Comparison of ENCODE assay signal across 10 mouse cellular contexts in the genomic region with DNA sequence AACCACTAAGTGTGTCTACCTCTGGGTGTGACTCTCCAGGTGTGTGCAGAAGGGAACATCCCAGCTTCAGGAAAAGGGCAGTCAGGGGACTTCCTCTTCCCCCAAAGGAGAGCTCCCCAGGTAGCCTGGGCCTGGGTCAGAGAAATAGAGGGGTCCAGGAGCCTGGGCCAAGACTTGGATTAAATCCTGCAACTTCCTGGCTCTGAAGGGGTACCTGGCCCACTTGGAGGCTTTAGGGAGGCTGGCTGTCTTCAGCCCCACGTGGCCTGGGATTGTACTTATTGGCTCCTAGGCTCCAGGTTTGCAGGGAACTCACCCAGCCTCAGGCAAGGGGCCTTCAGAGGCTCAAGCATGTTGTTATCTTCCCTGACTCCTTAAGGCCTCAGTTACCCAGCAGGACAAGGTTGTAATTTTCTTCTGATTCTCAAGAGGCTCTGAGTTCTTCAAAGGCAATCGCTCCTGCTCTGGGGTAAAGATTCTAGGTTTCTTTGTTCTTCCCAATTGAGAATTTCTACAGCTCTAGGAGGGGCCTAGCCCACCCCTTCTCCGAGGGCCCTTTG. TPM values are rescaled to one million over a fixed set of nuclear protein-coding genes. Genes with fewer than 3 reads are reported as not detected.
A peak's percentile ranks its signal among the peaks of the same experiment; 100 is the strongest.
DNase-seq lines count a peak whose midpoint lies in the region; ATAC-seq lines count a peak whose summit lies in the region.
"Had no signal": no experiment of that assay in that cellular context is flagged by ENCODE, and none has a peak within 500 bp of the region (broad histone marks: within the 10 kb centered on the region; RNA-seq: fewer than 3 reads in every experiment).

No protein-coding gene starts in this region.

- peaks cover 93% of the 10 kb centered on the region for H3K4me1 ChIP-seq in erythroblast, embryonic 14.5 days (ENCODE audit: control insufficient read depth)
- peaks cover 45% of the 10 kb centered on the region for H3K4me1 ChIP-seq in lung, embryonic 15.5 days
- no peaks in the 10 kb centered on the region for H3K4me1 ChIP-seq in intestine, embryonic 14.5 days (replicated peaks; ENCODE audit: control insufficient read depth, insufficient read depth, low read length)

- no peaks in the 10 kb centered on the region; the same call in 1 of the 2 replicates for H3K9me3 ChIP-seq in erythroblast, embryonic 14.5 days (ENCODE audit: control insufficient read depth, low read length)
- H3K9me3 ChIP-seq in lung, embryonic 15.5 days = no peaks in the 10 kb centered on the region
- no peaks in the 10 kb centered on the region for H3K9me3 ChIP-seq in intestine, embryonic 14.5 days (ENCODE audit: control insufficient read depth, low read length)
- H3K9me3 ChIP-seq: embryonic facial prominence, embryonic 13.5 days had no signal

- 40% methylated on average over 3 of the region's 3 CpGs for WGBS in lung, embryonic 15.5 days
- WGBS in intestine, embryonic 14.5 days = 40% methylated on average over 3 of the region's 3 CpGs

- ATAC-seq in erythroblast, adult 5-6 weeks (replicated peaks; ENCODE audit: low FRiP score, poor library complexity, severe bottlenecking) = no peak
- ATAC-seq in lung, embryonic 15.5 days (ENCODE audit: borderline replicate concordance, extremely low read depth, low FRiP score, low TSS enrichment) = no peak; the same call in 1 of the 2 replicates
- ATAC-seq in intestine, embryonic 14.5 days (replicated peaks; ENCODE audit: low FRiP score, low TSS enrichment, low read depth) = no peak
- ATAC-seq in megakaryocyte-erythroid progenitor cell, adult 5-6 weeks (replicated peaks; ENCODE audit: low FRiP score, low TSS enrichment, poor library complexity, severe bottlenecking) = 0 out of 2 replicates have a peak, but pooled peaks have one; percentile 3

- H3K36me3 ChIP-seq in erythroblast, embryonic 14.5 days (ENCODE audit: control insufficient read depth) = peaks cover 44% of the 10 kb centered on the region
- no peaks in the 10 kb centered on the region for H3K36me3 ChIP-seq in lung, embryonic 15.5 days
- no peaks in the 10 kb centered on the region for H3K36me3 ChIP-seq in intestine, embryonic 14.5 days (ENCODE audit: control insufficient read depth, insufficient read depth, low read length)
- H3K36me3 ChIP-seq: embryonic facial prominence, embryonic 13.5 days had no signal

- peak overlapping the region; percentile 13; the same call in 1 of the 2 replicates for H3K4me2 ChIP-seq in lung, embryonic 15.5 days
- no peak overlapping the region for H3K4me2 ChIP-seq in intestine, embryonic 14.5 days (ENCODE audit: low read length)
- H3K4me2 ChIP-seq: embryonic facial prominence, embryonic 13.5 days had no signal

- H3K27me3 ChIP-seq in erythroblast, embryonic 14.5 days (ENCODE audit: control insufficient read depth) = no peaks in the 10 kb centered on the region
- H3K27me3 ChIP-seq in lung, embryonic 15.5 days = no peaks in the 10 kb centered on the region
- H3K27me3 ChIP-seq in intestine, embryonic 14.5 days (replicated peaks; ENCODE audit: control insufficient read depth, insufficient read depth, low read length) = no peaks in the 10 kb centered on the region
- H3K27me3 ChIP-seq: embryonic facial prominence, embryonic 13.5 days had no signal

- no peak overlapping the region for H3K9ac ChIP-seq in lung, embryonic 15.5 days
- no peak overlapping the region for H3K9ac ChIP-seq in intestine, embryonic 14.5 days (ENCODE audit: low read length)
- H3K9ac ChIP-seq: embryonic facial prominence, embryonic 13.5 days had no signal

- DNase-seq in lung, postnatal 4 days = no peak
- no peak for DNase-seq in intestine, embryonic 14.5 days (ENCODE audit: low spot score)
- DNase-seq in cerebellum, postnatal 36 days = no peak
- no peak for DNase-seq in T-cell, adult 2 months (ENCODE audit: low spot score)
- DNase-seq: gastrocnemius, postnatal 36 days had no signal

- H3K4me3 ChIP-seq in erythroblast, embryonic 14.5 days (replicated peaks) = peak overlapping the region; percentile 67
- no peak overlapping the region for H3K4me3 ChIP-seq in lung, embryonic 15.5 days
- no peak overlapping the region for H3K4me3 ChIP-seq in intestine, embryonic 14.5 days (ENCODE audit: low read depth, low read length)
- H3K4me3 ChIP-seq: embryonic facial prominence, embryonic 13.5 days had no signal

- H3K27ac ChIP-seq in lung, embryonic 15.5 days = peak overlapping the region; percentile 88
- peak overlapping the region; percentile 60; the same call in 1 of the 2 replicates for H3K27ac ChIP-seq in intestine, embryonic 14.5 days (ENCODE audit: low read depth)
- H3K27ac ChIP-seq: embryonic facial prominence, embryonic 13.5 days had no signal

RNA-seq across cellular contexts. Expression of gene Zdhhc19, which starts 12.5 kb away (rescaled TPM):
- polyA plus RNA-seq in erythroblast, embryonic 14.5 days (2012) = not detected in 2 replicates
- total RNA-seq in erythroblast, adult 5-6 weeks (2015; ENCODE audit: low replicate concordance) = not detected in 2 replicates
- total RNA-seq in erythroblast, adult 5-6 weeks (2017; ENCODE audit: low replicate concordance) = not detected in 2 replicates
- polyA plus RNA-seq in lung, embryonic 15.5 days (2015; fragmentation: Nextera tagmentation; extraction: Ambion mirVana) = not detected in 2 replicates
- polyA plus RNA-seq in intestine, embryonic 14.5 days (2014; fragmentation: Nextera tagmentation; extraction: Ambion mirVana) = 0.20 TPM in 1 of 2 replicates, not detected in the other
- 1.2 TPM in 1 of 2 replicates, not detected in the other for total RNA-seq in megakaryocyte-erythroid progenitor cell, adult 5-6 weeks (2014; fragmentation: Nextera tagmentation)
- total RNA-seq in megakaryocyte-erythroid progenitor cell, adult 5-6 weeks (2017) = not detected in 2 replicates
- total RNA-seq: gastrocnemius, postnatal 36 days had no signal
- polyA plus RNA-seq: embryonic facial prominence, embryonic 13.5 days had no signal

RNA-seq across cellular contexts. Expression of gene Slc51a, which starts 20.9 kb away (rescaled TPM):
- not detected in 2 replicates for polyA plus RNA-seq in erythroblast, embryonic 14.5 days (2012)
- total RNA-seq in erythroblast, adult 5-6 weeks (2015; ENCODE audit: low replicate concordance) = not detected in 2 replicates
- not detected in 2 replicates for total RNA-seq in erythroblast, adult 5-6 weeks (2017; ENCODE audit: low replicate concordance)
- 0.08 and 0.39 TPM in 2 replicates for polyA plus RNA-seq in lung, embryonic 15.5 days (2015; fragmentation: Nextera tagmentation; extraction: Ambion mirVana)
- polyA plus RNA-seq in intestine, embryonic 14.5 days (2014; fragmentation: Nextera tagmentation; extraction: Ambion mirVana) = 42.2 and 46.0 TPM in 2 replicates
- 2.7 TPM in 1 of 2 replicates, not detected in the other for total RNA-seq in megakaryocyte-erythroid progenitor cell, adult 5-6 weeks (2014; fragmentation: Nextera tagmentation)
- 0.53 and 1.3 TPM in 2 replicates for total RNA-seq in megakaryocyte-erythroid progenitor cell, adult 5-6 weeks (2017)
- total RNA-seq: gastrocnemius, postnatal 36 days had no signal

Comparison
In these comparisons a context has a peak if more than half of its experiments do, and no peak if none do; other contexts are left out.
1. RNA of gene Slc51a, which starts 20.9 kb away (polyA plus RNA-seq): 42.2 to 46.0 TPM in intestine, embryonic 14.5 days; 0.08 to 0.39 TPM in lung, embryonic 15.5 days and not detected in erythroblast, embryonic 14.5 days; every median in the first group is over 10 times any median in the second.